Mouse (Mus musculus): ENCODE measurements around the gene Col1a2. TPM values are rescaled to one million over a fixed set of nuclear protein-coding genes. Genes with fewer than 3 reads are reported as not detected.

Col1a2 gene
- polyA plus RNA-seq (2017; shearing (Covaris generic)), result 0.45 TPM

GRCm38 (mm10) chr6:4504603-4505131, at the start of gene Col1a2:
Gene Col1a2, plus strand, starts transcription at chr6:4504814.

Other genes with a start within 250 kb of the Col1a2 start
- gene Casd1, start 96.0 kb downstream of the Col1a2 start, polyA plus RNA-seq (2017; shearing (Covaris generic)), result 4.6 TPM
- gene Sgce, start 242.4 kb downstream of the Col1a2 start, polyA plus RNA-seq (2017; shearing (Covaris generic)), result not detected
- not detected for gene Peg10, start 242.5 kb downstream of the Col1a2 start, polyA plus RNA-seq (2017; shearing (Covaris generic))